Mouse (Mus musculus) lung, embryonic 16.5 days (tissue): ENCODE results near the gene Bbs12. TPM values are rescaled to one million over a fixed set of nuclear protein-coding genes. Genes with fewer than 3 reads are reported as not detected.

Experiments
- ATAC-seq: fragments of 200-750 bp; cut with Nextera tagmentation; 2 replicates; pipeline ENCODE4 v1.8.0; 2017; ENCODE audit warnings: low read depth, mild to moderate bottlenecking, moderate library complexity
- H3K27ac ChIP-seq: fragments of 300-500 bp; sonication (generic); 2 replicates; pipeline ENCODE4 v1.5.1; 2014; ENCODE audit warnings: mild to moderate bottlenecking, control low read depth, low read length
- H3K27me3 ChIP-seq: fragments of 300-500 bp; sonication (generic); 2 replicates; pipeline ENCODE4 v1.6.1; 2014; ENCODE audit warnings: low read depth, low read length, mixed read lengths; ENCODE audit not compliant: control insufficient read depth, insufficient read depth
- H3K36me3 ChIP-seq: fragments of 300-500 bp; sonication (generic); 2 replicates; pipeline ENCODE4 v1.6.1; 2014; ENCODE audit warnings: low read length; ENCODE audit not compliant: control insufficient read depth, insufficient read depth
- H3K4me1 ChIP-seq: fragments of 300-500 bp; sonication (generic); replicated peaks from 2 replicates; pipeline ENCODE4 v1.6.1; 2014; ENCODE audit warnings: low read length, mixed read lengths; ENCODE audit not compliant: control insufficient read depth, insufficient read depth
- H3K4me2 ChIP-seq: fragments of 300-500 bp; sonication (generic); 2 replicates; pipeline ENCODE4 v1.6.1; 2014; ENCODE audit warnings: low read depth, low read length, control low read depth
- H3K4me3 ChIP-seq: fragments of 300-500 bp; sonication (generic); 2 replicates; pipeline ENCODE4 v1.5.1; 2014; ENCODE audit warnings: mild to moderate bottlenecking, low read length, control low read depth
- H3K9ac ChIP-seq: fragments of 300-500 bp; sonication (generic); 2 replicates; pipeline ENCODE4 v1.6.1; 2014; ENCODE audit warnings: low read length, control low read depth
- H3K9me3 ChIP-seq: fragments of 300-500 bp; sonication (generic); 2 replicates; pipeline ENCODE4 v1.6.1; 2016; ENCODE audit warnings: low read length; ENCODE audit not compliant: control insufficient read depth
- WGBS: fragments of 180-500 bp; shearing (Covaris S2); extraction: QIAGEN DNeasy Blood & Tissue Kit; methylation state at CpG from one replicate; pipeline ENCODE4 v1.1.7; 2014; 5-methylcytosine and 5-hydroxymethylcytosine counted together
- polyA plus RNA-seq: library from polyadenylated mRNA; unstranded; fragments of >200 nt; fragmentation: Nextera tagmentation; extraction: Ambion mirVana; gene quantifications from 2 replicates; pipeline ENCODE4 v1.2.1, GENCODE M21; 2015

Bbs12 gene
- polyA plus RNA-seq, 1 experiment from 2014 or later = 6.9 TPM

GRCm38 (mm10) chr3:37283234-37283633 lies 29.1 kb upstream of the Bbs12 start:
- H3K27ac ChIP-seq = no peak overlapping the region
- no peak overlapping the region for H3K9ac ChIP-seq
- no peak overlapping the region for H3K4me2 ChIP-seq
- H3K4me3 ChIP-seq = no peak overlapping the region
- H3K36me3 ChIP-seq = no peaks in the 10 kb centered on the region
- no peaks in the 10 kb centered on the region for H3K9me3 ChIP-seq
- no peaks in the 10 kb centered on the region for H3K27me3 ChIP-seq
- ATAC-seq = no peak
- no peaks in the 10 kb centered on the region for H3K4me1 ChIP-seq
- 84% methylated on average over 4 of the region's 4 CpGs for WGBS

- no peak overlapping the region for H3K4me2 ChIP-seq
- no peaks in the 10 kb centered on the region for H3K9me3 ChIP-seq
- H3K27me3 ChIP-seq = no peaks in the 10 kb centered on the region
- no peak overlapping the region for H3K4me3 ChIP-seq
- no peaks in the 10 kb centered on the region for H3K36me3 ChIP-seq
- H3K4me1 ChIP-seq = no peaks in the 10 kb centered on the region
- no peak for ATAC-seq
- H3K27ac ChIP-seq = no peak overlapping the region
- 87% methylated on average over 2 of the region's 2 CpGs for WGBS
- no peak overlapping the region for H3K9ac ChIP-seq
Measured at GRCm38 (mm10) chr3:37289237-37289636, 23.1 kb upstream of the Bbs12 start.

GRCm38 (mm10) chr3:37290881-37291541 lies 21.3 kb upstream of the Bbs12 start:
- no peak overlapping the region for H3K27ac ChIP-seq
- WGBS = 53% methylated on average over 7 of the region's 7 CpGs

GRCm38 (mm10) chr3:37291929-37292328 lies 20.4 kb upstream of the Bbs12 start:
- Histone ChIP-seq H3K27ac (no peak overlapping the region), H3K4me2 (no peak overlapping the region), H3K27me3 (no peaks in the 10 kb centered on the region), H3K4me1 (no peaks in the 10 kb centered on the region), H3K36me3 (no peaks in the 10 kb centered on the region), H3K4me3 (no peak overlapping the region), H3K9me3 (no peaks in the 10 kb centered on the region), H3K9ac (no peak overlapping the region)
- no peak for ATAC-seq
- WGBS = 82% methylated on average over 2 of the region's 2 CpGs

More at GRCm38 (mm10) chr3:37290881-37291541, 21.3 kb upstream of the Bbs12 start:
- Histone ChIP-seq H3K9ac (no peak overlapping the region), H3K9me3 (no peaks in the 10 kb centered on the region), H3K4me1 (no peaks in the 10 kb centered on the region), H3K27me3 (no peaks in the 10 kb centered on the region), H3K36me3 (no peaks in the 10 kb centered on the region), H3K4me2 (no peak overlapping the region), H3K4me3 (no peak overlapping the region)
- peak; percentile 28; the same call in 1 of the 2 replicates for ATAC-seq

GRCm38 (mm10) chr3:37292654-37293053 lies 19.7 kb upstream of the Bbs12 start:
- WGBS = 43% methylated on average over 2 of the region's 2 CpGs
- no peaks in the 10 kb centered on the region for H3K4me1 ChIP-seq
- no peak for ATAC-seq
- H3K27me3 ChIP-seq = no peaks in the 10 kb centered on the region
- no peaks in the 10 kb centered on the region for H3K36me3 ChIP-seq
- no peak overlapping the region for H3K9ac ChIP-seq
- no peak overlapping the region for H3K4me2 ChIP-seq
- no peaks in the 10 kb centered on the region for H3K9me3 ChIP-seq
- no peak overlapping the region for H3K4me3 ChIP-seq
- no peak overlapping the region for H3K27ac ChIP-seq

GRCm38 (mm10) chr3:37299470-37299869 lies 12.9 kb upstream of the Bbs12 start:
- no peak overlapping the region for H3K4me2 ChIP-seq
- H3K4me3 ChIP-seq = no peak overlapping the region
- H3K4me1 ChIP-seq = no peaks in the 10 kb centered on the region; the same call in 1 of the 2 replicates
- H3K9ac ChIP-seq = no peak overlapping the region
- no peaks in the 10 kb centered on the region for H3K27me3 ChIP-seq
- H3K36me3 ChIP-seq = no peaks in the 10 kb centered on the region
- 57% methylated on average over 3 of the region's 3 CpGs for WGBS
- no peaks in the 10 kb centered on the region for H3K9me3 ChIP-seq
- ATAC-seq = no peak
- H3K27ac ChIP-seq = no peak overlapping the region

- Histone ChIP-seq H3K4me3 (no peak overlapping the region), H3K4me1 (no peaks in the 10 kb centered on the region; the same call in 1 of the 2 replicates), H3K4me2 (no peak overlapping the region), H3K27me3 (no peaks in the 10 kb centered on the region), H3K9ac (no peak overlapping the region), H3K9me3 (peaks cover 3% of the 10 kb centered on the region; the same call in 1 of the 2 replicates), H3K27ac (0 out of 2 replicates have a peak overlapping the region, but pooled peaks have one; percentile 10), H3K36me3 (no peaks in the 10 kb centered on the region)
- no peak for ATAC-seq
- WGBS = 35% methylated on average over 12 of the region's 12 CpGs
Measured at GRCm38 (mm10) chr3:37302685-37303084, 9.7 kb upstream of the Bbs12 start.

- ATAC-seq = peak; percentile 57
- 50% methylated on average over 8 of the region's 8 CpGs for WGBS
- Histone ChIP-seq H3K36me3 (no peaks in the 10 kb centered on the region), H3K9ac (no peak overlapping the region), H3K27ac (peak overlapping the region; percentile 85), H3K27me3 (no peaks in the 10 kb centered on the region), H3K9me3 (peaks cover 3% of the 10 kb centered on the region; the same call in 1 of the 2 replicates), H3K4me2 (no peak overlapping the region), H3K4me1 (no peaks in the 10 kb centered on the region; the same call in 1 of the 2 replicates), H3K4me3 (no peak overlapping the region)
Measured at GRCm38 (mm10) chr3:37303392-37304139, 8.8 kb upstream of the Bbs12 start.

GRCm38 (mm10) chr3:37311897-37312369 lies 421 bp upstream of the Bbs12 start:
- peak overlapping the region; percentile 90 for H3K9ac ChIP-seq
- H3K9me3 ChIP-seq = no peaks in the 10 kb centered on the region
- ATAC-seq = no peak
- H3K27ac ChIP-seq = no peak overlapping the region
- WGBS = 2% methylated on average over 10 of the region's 10 CpGs
- peak overlapping the region; percentile 56 for H3K4me2 ChIP-seq
- H3K27me3 ChIP-seq = no peaks in the 10 kb centered on the region
- 0 out of 2 replicates have a peak, but pooled peaks cover 9% of the 10 kb centered on the region for H3K4me1 ChIP-seq
- H3K36me3 ChIP-seq = no peaks in the 10 kb centered on the region
- peak overlapping the region; percentile 77 for H3K4me3 ChIP-seq
